Mouse (Mus musculus): ENCODE measurements at regions not wholly inside any gene's neighbourhood (a gene's known extent, or its start where the extent isn't known, plus 50 kb on each side); places are given as distances from the start of the nearest gene placed in this dataset.

- no peak for TF ChIP-seq CTCF (IDR thresholded peaks at IDR 0.05)
- TF ChIP-seq EP300 (IDR thresholded peaks at IDR 0.05) = 0 out of 2 replicates have a peak, but pooled peaks have one; percentile 32
Measured at GRCm38 (mm10) chr13:102344606-102345269, 348.6 kb upstream of the Cd180 start.
